ENCODE assay signal across 24 mouse cellular contexts in genomic region chr10:121858911-121859310, GRCm38 (mm10).
DNase-seq lines count a peak whose midpoint lies in the region; ATAC-seq and TF ChIP-seq lines count a peak whose summit lies in the region.
"Had no signal": no experiment of that assay in that cellular context is flagged by ENCODE, and none has a peak within 500 bp of the region (broad histone marks: within the 10 kb centered on the region; RNA-seq: fewer than 3 reads in every experiment).

No protein-coding gene starts in this region.

- intact Hi-C loops in gastrocnemius, adult 2 months (cut with DNase I) = no loop called here

- no peaks in the 10 kb centered on the region; the same call in 1 of the 2 replicates for H3K4me1 ChIP-seq in lung, postnatal 0 days (ENCODE audit: insufficient read depth, low read depth, low read length)

- no peaks in the 10 kb centered on the region for H3K27me3 ChIP-seq in lung, postnatal 0 days (replicated peaks; ENCODE audit: insufficient read depth, low read length)
- H3K27me3 ChIP-seq: CH12.LX; embryonic facial prominence, embryonic 15.5 days; forebrain, embryonic 15.5 days; hindbrain, embryonic 12.5 days had no signal

- no peak overlapping the region for H3K4me3 ChIP-seq in gastrocnemius, adult 2 months
- no peak overlapping the region for H3K4me3 ChIP-seq in lung, postnatal 0 days (ENCODE audit: low read depth, low read length)
- H3K4me3 ChIP-seq: embryonic facial prominence, embryonic 15.5 days; erythroblast, embryonic 14.5 days; forebrain, embryonic 15.5 days; heart, embryonic 10.5 days; hindbrain, embryonic 12.5 days had no signal

- no peaks in the 10 kb centered on the region for H3K36me3 ChIP-seq in lung, postnatal 0 days (ENCODE audit: insufficient read depth, low read length)
- H3K36me3 ChIP-seq: forebrain, embryonic 15.5 days; heart, embryonic 10.5 days had no signal

- no peaks in the 10 kb centered on the region for H3K9me3 ChIP-seq in lung, postnatal 0 days (ENCODE audit: low read length)
- H3K9me3 ChIP-seq: embryonic facial prominence, embryonic 15.5 days; forebrain, embryonic 15.5 days; heart, embryonic 10.5 days; hindbrain, embryonic 12.5 days had no signal

- TF ChIP-seq CTCF in gastrocnemius, adult 2 months (IDR thresholded peaks at IDR 0.05) = no peak
- no peak for TF ChIP-seq CTCF in lung, postnatal 0 days (IDR thresholded peaks at IDR 0.05)

- H3K9ac ChIP-seq in lung, postnatal 0 days (replicated peaks; ENCODE audit: low read depth) = no peak overlapping the region
- H3K9ac ChIP-seq: embryonic facial prominence, embryonic 15.5 days; forebrain, embryonic 15.5 days; hindbrain, embryonic 12.5 days had no signal

- no peak for TF ChIP-seq EP300 in lung, postnatal 0 days (IDR thresholded peaks at IDR 0.05)

- WGBS in lung, postnatal 0 days = 48% methylated on average over 2 of the region's 2 CpGs

- DNase-seq in CD4-positive, CD25-positive, alpha-beta regulatory T cell, adult 2 months (ENCODE audit: low read depth, low spot score) = peak; percentile 16
- DNase-seq in gastrocnemius, adult 18-20 months (ENCODE audit: low spot score) = peak; percentile 6
- DNase-seq in gastrocnemius, adult 2 months = no peak
- peak; percentile 31 for DNase-seq in lung, postnatal 0 days (ENCODE audit: low spot score)
- no peak for DNase-seq in lung, postnatal 25 days (ENCODE audit: low spot score)
- no peak for DNase-seq in urinary bladder, postnatal 25 days (ENCODE audit: low spot score)
- DNase-seq in spleen, adult 18-20 months = no peak
- DNase-seq: adrenal gland, postnatal 25 days; B cell, adult 2 months; cerebellum, adult 11 months; cerebellum, adult 8-10 months; embryo, embryonic 11 days; gastrocnemius, postnatal 36 days; heart, adult 11 months; heart, postnatal 10 days; heart, postnatal 4 days had no signal

- no peak overlapping the region for H3K27ac ChIP-seq in gastrocnemius, adult 2 months
- H3K27ac ChIP-seq in lung, postnatal 0 days (ENCODE audit: low read length) = no peak overlapping the region
- H3K27ac ChIP-seq: embryonic facial prominence, embryonic 15.5 days; forebrain, embryonic 15.5 days; heart, embryonic 10.5 days had no signal

- H3K4me2 ChIP-seq in lung, postnatal 0 days (replicated peaks; ENCODE audit: low read depth, low read length) = no peak overlapping the region
- H3K4me2 ChIP-seq: embryonic facial prominence, embryonic 15.5 days; forebrain, embryonic 15.5 days; hindbrain, embryonic 12.5 days had no signal

- no peak for ATAC-seq in CD4-positive, CD25-positive, alpha-beta regulatory T cell, adult 4 months
- no peak for ATAC-seq in lung, postnatal 0 days
- ATAC-seq: forebrain, embryonic 15.5 days; hindbrain, embryonic 16.5 days had no signal

Comparison
In these comparisons a context has a peak if more than half of its experiments do, and no peak if none do; other contexts are left out.
1. DNase-seq: peak in CD4-positive, CD25-positive, alpha-beta regulatory T cell, adult 2 months (single experiment), gastrocnemius, adult 18-20 months (single experiment) and lung, postnatal 0 days (single experiment); none in gastrocnemius, adult 2 months (single experiment), lung, postnatal 25 days (single experiment), urinary bladder, postnatal 25 days (single experiment) and spleen, adult 18-20 months (0 of 2).